Mouse (Mus musculus) right cerebral cortex, postnatal 25 days (tissue): ENCODE data around the gene Ccl11.

Source experiments
- DNase-seq: peaks from one replicate; pipeline ENCODE4 v3.0.0; 2022

The Ccl11 gene

GRCm38 (mm10) chr11:82057646-82058045, at the start of gene Ccl11:
Gene Ccl11 (plus strand): TSS chr11:82057823.
- peak; percentile 25 for DNase-seq

DNA sequence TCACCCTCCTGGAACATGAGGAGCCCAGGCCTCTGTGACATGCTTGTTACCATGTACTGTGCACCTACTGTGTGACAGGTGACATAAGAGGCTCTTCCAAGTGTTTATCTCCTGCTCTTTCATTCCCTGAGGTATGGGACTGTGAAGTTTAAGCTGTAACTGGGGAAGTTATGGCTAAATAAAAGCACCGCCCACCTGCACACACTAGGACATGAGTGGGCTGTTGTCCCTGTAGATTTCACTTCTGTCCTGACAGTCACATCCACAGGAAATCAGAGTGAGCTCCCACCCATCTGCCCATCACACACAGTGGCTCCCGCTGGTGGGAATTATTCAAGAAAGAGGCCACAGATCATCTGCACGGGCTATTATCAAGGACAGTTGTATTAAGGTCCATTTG, 47.5 kb upstream of the Ccl11 start:
- DNase-seq = no peak

DNA sequence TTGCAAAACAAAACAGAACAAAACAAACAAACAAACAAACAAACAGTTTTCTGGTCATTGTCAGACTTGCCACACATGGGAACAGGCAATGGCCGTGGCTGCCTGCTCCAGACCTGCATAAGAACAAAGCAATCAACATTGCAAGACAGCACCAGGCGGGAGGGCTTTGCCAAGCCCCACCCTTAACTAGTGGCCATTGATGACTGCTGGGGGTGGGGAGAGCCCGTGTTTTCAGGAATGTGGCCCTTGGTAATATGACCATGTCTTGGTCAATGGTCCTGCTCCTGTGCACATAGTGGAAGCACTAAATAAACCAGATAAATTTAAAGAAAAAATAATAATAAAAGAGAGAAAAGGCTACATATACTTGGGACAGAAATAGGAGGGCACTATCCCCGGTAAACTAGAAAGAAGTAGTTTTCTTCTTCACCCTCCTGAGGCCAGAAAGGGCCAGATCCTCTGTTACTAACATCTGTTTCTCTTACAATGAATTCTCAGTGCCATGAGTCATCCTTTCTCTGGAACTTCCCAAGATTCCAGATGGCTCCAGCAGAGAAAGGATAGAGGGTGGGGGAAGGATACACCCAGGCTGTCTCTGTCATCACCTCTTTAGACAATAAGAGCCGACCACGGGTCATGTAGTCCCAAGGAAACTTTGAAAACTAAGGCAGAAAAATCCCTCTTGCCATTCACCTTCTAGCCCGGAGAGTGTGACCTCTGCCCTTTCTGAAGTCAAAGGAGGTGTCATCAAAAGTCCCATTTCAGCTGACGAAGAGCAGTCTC, 46.0 kb upstream of the Ccl11 start:
- no peak for DNase-seq

- no peak for DNase-seq
Measured at GRCm38 (mm10) chr11:82013756-82014155, 43.9 kb upstream of the Ccl11 start.

GRCm38 (mm10) chr11:82015066-82015465, 42.6 kb upstream of the Ccl11 start:
- no peak for DNase-seq

GRCm38 (mm10) chr11:82016181-82016780, 41.3 kb upstream of the Ccl11 start:
- no peak for DNase-seq

DNA sequence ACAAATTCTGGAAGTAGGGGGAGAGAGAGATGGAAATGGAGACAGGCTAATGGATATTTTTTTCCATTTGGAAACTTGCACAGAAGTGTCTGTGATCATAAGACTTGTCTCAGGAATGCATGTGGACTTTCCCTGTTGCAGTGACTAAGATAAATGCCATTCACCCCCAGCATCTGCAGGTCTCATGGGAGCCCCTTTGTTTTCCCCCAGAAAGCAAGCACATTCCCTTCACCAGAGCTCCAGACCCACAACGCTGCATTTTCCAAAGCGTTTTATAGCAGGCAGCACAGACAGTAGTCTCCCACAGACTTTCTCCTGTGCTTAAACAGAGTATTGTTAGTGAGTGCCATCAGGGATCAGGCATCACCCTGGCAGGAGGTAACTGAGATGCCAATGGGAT, 38.2 kb upstream of the Ccl11 start:
- DNase-seq = no peak

DNA sequence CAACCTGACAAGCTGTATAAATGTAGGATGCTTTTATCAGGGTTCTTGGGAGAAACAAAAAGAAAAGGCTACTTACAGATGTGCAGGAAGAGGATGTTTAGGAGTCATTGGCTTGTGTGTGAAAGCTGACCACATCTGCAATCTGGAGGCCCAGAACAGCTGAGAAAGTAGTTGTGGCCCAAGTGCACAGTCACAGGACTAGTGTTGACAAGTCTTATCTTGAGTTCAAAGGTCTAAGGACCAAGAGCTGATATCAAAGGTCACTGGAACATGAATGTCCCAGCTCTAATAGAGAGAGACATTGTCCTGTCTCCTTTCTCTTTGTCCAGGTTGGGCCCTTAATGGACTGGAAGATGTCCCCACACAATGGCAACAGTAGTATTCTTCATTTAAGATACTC, 37.8 kb upstream of the Ccl11 start:
- DNase-seq = no peak

- DNase-seq = no peak
Measured at GRCm38 (mm10) chr11:82021406-82021805, 36.2 kb upstream of the Ccl11 start.

GRCm38 (mm10) chr11:82022504-82023056, 35.0 kb upstream of the Ccl11 start:
- no peak for DNase-seq

- no peak for DNase-seq
Measured at GRCm38 (mm10) chr11:82023769-82024168, 33.9 kb upstream of the Ccl11 start.

DNA sequence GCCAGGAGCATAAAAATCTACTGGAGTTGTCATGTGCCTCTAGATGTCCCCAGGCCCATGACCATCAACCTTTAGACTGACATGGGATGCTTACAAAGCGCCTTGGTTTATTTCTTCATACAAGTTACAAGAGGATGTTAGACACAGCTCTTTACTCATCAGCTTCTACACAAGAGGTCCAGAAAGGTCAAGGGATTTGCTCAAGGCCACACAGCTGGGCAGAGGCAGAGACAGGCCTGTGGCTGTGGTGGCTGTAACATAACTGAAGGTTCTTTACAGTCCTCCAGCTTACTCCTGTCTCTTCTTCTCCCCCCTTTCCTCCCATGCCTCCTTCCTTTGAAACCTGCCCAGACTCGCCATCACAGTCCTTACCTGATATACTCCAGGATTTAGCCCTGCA, 27.5 kb upstream of the Ccl11 start:
- no peak for DNase-seq

DNA sequence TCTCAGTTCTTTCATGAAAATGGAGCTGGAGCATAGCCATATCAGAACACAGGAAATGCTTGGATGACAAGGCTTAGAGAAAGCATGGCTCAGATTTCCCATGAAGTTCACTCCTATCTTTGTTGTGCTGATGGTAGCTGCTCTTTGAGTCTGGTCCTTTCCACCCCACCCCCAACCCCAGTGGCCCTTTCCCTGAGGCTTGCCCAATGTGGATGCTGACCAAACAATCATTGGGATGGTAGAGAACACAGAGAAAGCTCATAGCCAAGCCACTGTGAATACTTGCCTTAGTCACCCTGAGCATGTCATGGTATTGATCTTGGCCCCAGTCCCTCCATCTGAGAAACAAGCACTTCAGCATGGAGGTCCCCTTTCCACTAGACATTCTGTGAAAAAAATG, 25.5 kb upstream of the Ccl11 start:
- no peak for DNase-seq

GRCm38 (mm10) chr11:82032678-82033344, 24.8 kb upstream of the Ccl11 start:
- DNase-seq = no peak

DNA sequence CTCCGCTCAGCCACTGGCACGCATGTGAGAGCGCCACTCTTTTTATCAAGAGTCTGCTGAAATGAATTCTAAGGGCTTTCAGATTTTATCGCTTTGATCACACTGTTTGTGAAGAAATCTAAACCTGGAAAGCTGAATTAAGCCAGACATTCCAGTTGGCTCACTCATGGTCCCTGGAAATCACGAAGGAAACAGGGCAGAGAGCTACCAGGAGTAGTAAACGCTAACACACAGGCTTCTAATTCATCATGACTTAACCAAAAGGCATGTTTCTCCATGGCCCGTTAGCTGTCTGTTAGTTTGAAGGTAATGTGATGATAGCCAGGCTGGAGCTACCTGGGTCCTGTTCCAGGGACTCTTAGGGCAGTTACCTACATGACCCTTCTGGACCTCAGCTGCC, 23.2 kb upstream of the Ccl11 start:
- DNase-seq = no peak

DNA sequence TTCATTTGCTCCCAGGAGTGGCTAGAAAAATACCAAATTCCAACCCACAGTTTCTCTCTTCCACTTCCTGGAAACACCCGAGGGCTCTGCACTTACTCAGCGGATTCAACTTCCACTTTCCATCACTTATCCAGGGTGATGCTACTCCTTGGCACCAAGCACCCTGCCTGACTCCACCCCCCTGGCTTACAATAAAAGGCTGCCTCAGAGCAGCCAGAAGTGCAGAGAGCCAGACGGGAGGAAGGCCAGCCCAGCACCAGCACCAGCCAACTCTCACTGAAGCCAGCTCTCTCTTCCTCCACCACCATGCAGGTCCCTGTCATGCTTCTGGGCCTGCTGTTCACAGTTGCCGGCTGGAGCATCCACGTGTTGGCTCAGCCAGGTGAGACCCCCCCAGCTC, 22.3 kb upstream of the Ccl11 start, which contains the start of gene Ccl2:
Gene Ccl2 (plus strand): TSS at position 216 of the 400 bp plus-strand sequence.
- peak; percentile 45 for DNase-seq

DNA sequence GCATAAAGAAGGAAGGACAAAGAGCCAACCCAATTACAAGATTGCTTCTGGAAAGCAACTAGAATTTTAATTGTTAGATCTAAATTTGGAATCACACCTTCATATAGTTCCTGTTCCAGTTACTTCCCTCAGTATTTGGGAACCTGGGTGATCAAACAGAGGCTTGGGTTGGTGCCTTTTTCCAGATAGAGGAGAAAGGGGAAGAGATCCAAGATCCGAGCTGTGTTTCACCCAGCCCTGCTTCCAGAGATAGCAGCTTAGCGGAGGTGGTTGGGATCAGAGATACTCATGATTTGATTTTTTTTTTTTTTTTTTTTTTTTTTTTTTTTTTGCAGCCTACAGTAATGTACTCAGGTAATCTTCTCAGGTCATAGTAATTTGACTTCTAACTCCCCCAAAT, 21.8 kb upstream of the Ccl11 start:
- no peak for DNase-seq

GRCm38 (mm10) chr11:82038535-82038934, 19.1 kb upstream of the Ccl11 start, which contains the start of gene Gm17268:
Gene Gm17268 (minus strand): TSS chr11:82038562.
- DNase-seq = no peak

- DNase-seq = no peak
Measured at GRCm38 (mm10) chr11:82039132-82039660, 18.4 kb upstream of the Ccl11 start.

GRCm38 (mm10) chr11:82041671-82042080, 15.9 kb upstream of the Ccl11 start:
- DNase-seq = no peak

GRCm38 (mm10) chr11:82045471-82045870, 12.2 kb upstream of the Ccl11 start, which contains the start of gene Ccl7:
Gene Ccl7 (plus strand): TSS chr11:82045712.
- no peak for DNase-seq

DNA sequence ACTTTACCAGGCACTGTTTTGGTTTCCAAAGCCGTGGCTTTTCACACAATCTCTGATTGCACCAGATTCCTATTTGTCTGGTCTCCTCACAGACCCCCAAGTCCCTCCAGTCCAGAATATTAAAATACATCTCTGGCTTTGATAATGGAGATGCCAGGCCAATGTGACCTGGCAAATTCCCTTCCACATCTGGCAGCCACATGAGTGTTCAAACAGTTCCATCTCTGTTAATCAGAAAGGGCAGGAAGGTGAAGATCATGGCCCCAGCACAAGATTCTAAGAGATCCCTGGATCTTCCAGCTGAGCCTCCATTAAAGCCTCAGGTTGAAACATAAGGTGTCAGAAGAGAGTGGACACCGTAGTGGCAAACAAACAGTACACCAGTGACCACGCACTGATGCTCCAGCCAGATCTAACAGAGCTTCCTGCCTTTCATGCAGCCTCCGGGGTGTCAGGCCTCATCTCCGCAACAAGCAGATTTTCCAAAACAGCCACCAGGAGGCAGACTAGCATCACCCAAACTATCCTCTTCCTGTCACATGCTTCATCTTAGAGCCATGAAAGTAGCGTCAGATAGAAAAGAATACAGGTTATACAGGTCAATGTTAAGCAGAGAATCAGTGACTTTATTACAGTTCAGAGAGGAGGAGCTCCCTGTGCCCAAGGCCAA, 9.7 kb upstream of the Ccl11 start:
- DNase-seq = no peak

DNA sequence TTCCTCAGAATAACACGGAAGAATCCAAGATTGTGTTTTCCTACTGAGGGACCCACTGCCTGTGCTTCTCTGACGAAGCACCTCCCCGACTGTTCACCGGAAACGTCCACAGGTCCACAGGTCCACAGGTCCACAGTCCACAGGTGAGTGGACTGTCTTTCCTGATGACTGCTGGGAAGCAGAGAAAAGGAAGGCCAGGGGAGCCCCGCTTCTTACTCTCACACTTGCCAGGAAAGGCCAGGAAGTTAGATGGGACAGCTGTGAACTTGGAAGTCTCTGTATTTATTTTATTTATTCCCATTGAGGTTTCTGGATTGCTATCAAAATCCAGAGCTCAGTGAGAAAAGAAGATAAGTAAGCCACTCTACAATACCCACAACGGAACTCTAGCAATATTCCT, 3.8 kb upstream of the Ccl11 start:
- no peak for DNase-seq
